Mouse (Mus musculus) neural tube, embryonic 15.5 days (tissue): ENCODE results near the gene Rbm26. TPM values are rescaled to one million over a fixed set of nuclear protein-coding genes. Genes with fewer than 3 reads are reported as not detected.

Experiments used
- ATAC-seq: fragments of 200-750 bp; cut with Nextera tagmentation; 2 replicates; pipeline ENCODE4 v1.8.0; 2017; ENCODE audit warnings: mild to moderate bottlenecking, moderate TSS enrichment, moderate library complexity; ENCODE audit not compliant: low FRiP score
- H3K27ac ChIP-seq: fragments of 300-500 bp; sonication (generic); replicated peaks from 2 replicates; pipeline ENCODE4 v1.5.1; 2015; ENCODE audit warnings: mild to moderate bottlenecking, inconsistent platforms
- H3K27me3 ChIP-seq: fragments of 300-500 bp; sonication (generic); replicated peaks from 2 replicates; pipeline ENCODE4 v1.6.1; 2015; ENCODE audit warnings: inconsistent platforms
- H3K36me3 ChIP-seq: fragments of 300-500 bp; sonication (generic); 2 replicates; pipeline ENCODE4 v1.6.1; 2015; ENCODE audit warnings: inconsistent platforms
- H3K4me1 ChIP-seq: fragments of 300-500 bp; sonication (generic); 2 replicates; pipeline ENCODE4 v1.6.1; 2015; ENCODE audit warnings: inconsistent platforms
- H3K4me2 ChIP-seq: fragments of 300-500 bp; sonication (generic); 2 replicates; pipeline ENCODE4 v1.6.1; 2015; ENCODE audit warnings: inconsistent platforms, mild to moderate bottlenecking, moderate library complexity
- H3K4me3 ChIP-seq: fragments of 300-500 bp; sonication (generic); replicated peaks from 2 replicates; pipeline ENCODE4 v1.5.1; 2015; ENCODE audit warnings: mild to moderate bottlenecking, inconsistent platforms
- H3K9ac ChIP-seq: fragments of 300-500 bp; sonication (generic); replicated peaks from 2 replicates; pipeline ENCODE4 v1.6.1; 2015; ENCODE audit warnings: mild to moderate bottlenecking, inconsistent platforms
- H3K9me3 ChIP-seq: fragments of 300-500 bp; sonication (generic); replicated peaks from 2 replicates; pipeline ENCODE4 v1.6.1; 2016; ENCODE audit warnings: inconsistent platforms
- WGBS: fragments of 180-500 bp; shearing (Covaris S2); methylation state at CpG from one replicate; pipeline ENCODE4 v1.1.7; 2015; ENCODE audit warnings: mixed read lengths; 5-methylcytosine and 5-hydroxymethylcytosine counted together
- polyA plus RNA-seq: library from polyadenylated mRNA; unstranded; fragments of >200 nt; fragmentation: Nextera tagmentation; extraction: Ambion mirVana; gene quantifications from 2 replicates; pipeline ENCODE4 v1.2.1, GENCODE M21; 2015

The Rbm26 gene
- polyA plus RNA-seq, 1 experiment from 2014 or later, result 30.4 TPM

GRCm38 (mm10) chr14:105167181-105167580 lies 9.9 kb downstream of the Rbm26 start:
- ATAC-seq, result no peak
- H3K27ac ChIP-seq, result no peak overlapping the region
- H3K4me3 ChIP-seq, result no peak overlapping the region
- H3K4me1 ChIP-seq, result peaks cover 9% of the 10 kb centered on the region
- no peaks in the 10 kb centered on the region for H3K36me3 ChIP-seq
- no peak overlapping the region for H3K9ac ChIP-seq
- WGBS, result 96% methylated on average over 1 of the region's 1 CpGs
- no peaks in the 10 kb centered on the region for H3K27me3 ChIP-seq
- H3K4me2 ChIP-seq, result no peak overlapping the region
- no peaks in the 10 kb centered on the region for H3K9me3 ChIP-seq

GRCm38 (mm10) chr14:105164793-105165192 lies 12.3 kb downstream of the Rbm26 start:
- ATAC-seq, result no peak
- H3K4me1 ChIP-seq, result peaks cover 8% of the 10 kb centered on the region; the same call in 1 of the 2 replicates
- no peaks in the 10 kb centered on the region for H3K9me3 ChIP-seq
- 62% methylated on average over 4 of the region's 4 CpGs for WGBS
- H3K36me3 ChIP-seq, result no peaks in the 10 kb centered on the region
- no peak overlapping the region for H3K9ac ChIP-seq
- H3K4me3 ChIP-seq, result no peak overlapping the region
- no peaks in the 10 kb centered on the region for H3K27me3 ChIP-seq
- H3K4me2 ChIP-seq, result no peak overlapping the region
- H3K27ac ChIP-seq, result no peak overlapping the region

GRCm38 (mm10) chr14:105161334-105161733 lies 15.8 kb downstream of the Rbm26 start:
- no peak for ATAC-seq
- peaks cover 9% of the 10 kb centered on the region; the same call in 1 of the 2 replicates for H3K36me3 ChIP-seq
- WGBS, result 90% methylated on average over 1 of the region's 1 CpGs

GRCm38 (mm10) chr14:105158526-105158925 lies 18.6 kb downstream of the Rbm26 start:
- Histone ChIP-seq H3K9ac (no peak overlapping the region), H3K9me3 (no peaks in the 10 kb centered on the region), H3K4me3 (no peak overlapping the region), H3K27me3 (no peaks in the 10 kb centered on the region), H3K27ac (no peak overlapping the region), H3K4me2 (no peak overlapping the region), H3K36me3 (peaks cover 11% of the 10 kb centered on the region; the same call in 1 of the 2 replicates), H3K4me1 (peaks cover 8% of the 10 kb centered on the region; the same call in 1 of the 2 replicates)
- WGBS, result 11% methylated on average over 2 of the region's 2 CpGs
- ATAC-seq, result no peak

More at GRCm38 (mm10) chr14:105161334-105161733, 15.8 kb downstream of the Rbm26 start:
- Histone ChIP-seq H3K27ac (no peak overlapping the region), H3K4me1 (peaks cover 8% of the 10 kb centered on the region; the same call in 1 of the 2 replicates), H3K27me3 (no peaks in the 10 kb centered on the region), H3K9ac (no peak overlapping the region), H3K4me3 (no peak overlapping the region), H3K4me2 (no peak overlapping the region), H3K9me3 (no peaks in the 10 kb centered on the region)

GRCm38 (mm10) chr14:105134076-105134475 lies 43.1 kb downstream of the Rbm26 start:
- WGBS, result 91% methylated on average over 3 of the region's 3 CpGs
- no peaks in the 10 kb centered on the region for H3K27me3 ChIP-seq
- H3K4me3 ChIP-seq, result no peak overlapping the region
- no peak overlapping the region for H3K4me2 ChIP-seq
- peaks cover 11% of the 10 kb centered on the region; the same call in 1 of the 2 replicates for H3K36me3 ChIP-seq
- H3K27ac ChIP-seq, result no peak overlapping the region
- ATAC-seq, result no peak
- H3K9me3 ChIP-seq, result no peaks in the 10 kb centered on the region
- H3K9ac ChIP-seq, result no peak overlapping the region
- no peaks in the 10 kb centered on the region for H3K4me1 ChIP-seq

GRCm38 (mm10) chr14:105127715-105128385 lies 49.3 kb downstream of the Rbm26 start:
- H3K27ac ChIP-seq, result no peak overlapping the region
- ATAC-seq, result no peak
- H3K9ac ChIP-seq, result no peak overlapping the region
- H3K4me3 ChIP-seq, result no peak overlapping the region
- H3K4me2 ChIP-seq, result no peak overlapping the region
- H3K36me3 ChIP-seq, result peaks cover 23% of the 10 kb centered on the region
- WGBS, result 79% methylated on average over 3 of the region's 4 CpGs
- no peaks in the 10 kb centered on the region for H3K27me3 ChIP-seq
- no peaks in the 10 kb centered on the region for H3K9me3 ChIP-seq
- H3K4me1 ChIP-seq, result no peaks in the 10 kb centered on the region

- no peak for ATAC-seq
- peaks cover 32% of the 10 kb centered on the region for H3K36me3 ChIP-seq
- H3K4me2 ChIP-seq, result no peak overlapping the region
- no peak overlapping the region for H3K27ac ChIP-seq
- H3K27me3 ChIP-seq, result no peaks in the 10 kb centered on the region
- no peaks in the 10 kb centered on the region for H3K9me3 ChIP-seq
- WGBS, result 95% methylated on average over 9 of the region's 9 CpGs
- no peak overlapping the region for H3K9ac ChIP-seq
- H3K4me3 ChIP-seq, result no peak overlapping the region
- no peaks in the 10 kb centered on the region for H3K4me1 ChIP-seq
Measured at GRCm38 (mm10) chr14:105124513-105124912, 52.6 kb downstream of the Rbm26 start.

GRCm38 (mm10) chr14:105115402-105115801 lies 61.7 kb downstream of the Rbm26 start:
- H3K36me3 ChIP-seq, result peaks cover 25% of the 10 kb centered on the region
- WGBS, result 40% methylated on average over 2 of the region's 2 CpGs

GRCm38 (mm10) chr14:105106252-105106651 lies 70.9 kb downstream of the Rbm26 start:
- Histone ChIP-seq H3K4me2 (no peak overlapping the region), H3K4me1 (no peaks in the 10 kb centered on the region), H3K4me3 (no peak overlapping the region), H3K9ac (no peak overlapping the region), H3K27ac (no peak overlapping the region), H3K36me3 (no peaks in the 10 kb centered on the region; the same call in 1 of the 2 replicates), H3K9me3 (no peaks in the 10 kb centered on the region), H3K27me3 (no peaks in the 10 kb centered on the region)
- WGBS, result 97% methylated on average over 2 of the region's 2 CpGs
- ATAC-seq, result no peak

More at GRCm38 (mm10) chr14:105115402-105115801, 61.7 kb downstream of the Rbm26 start:
- Histone ChIP-seq H3K9me3 (no peaks in the 10 kb centered on the region), H3K9ac (no peak overlapping the region), H3K27ac (no peak overlapping the region), H3K27me3 (no peaks in the 10 kb centered on the region), H3K4me3 (no peak overlapping the region), H3K4me2 (no peak overlapping the region), H3K4me1 (no peaks in the 10 kb centered on the region)
- ATAC-seq, result no peak

- ATAC-seq, result peak; percentile 45; the same call in 1 of the 2 replicates
- 75% methylated on average over 7 of the region's 7 CpGs for WGBS
Measured at GRCm38 (mm10) chr14:105098861-105099260, 78.3 kb downstream of the Rbm26 start.

GRCm38 (mm10) chr14:105096221-105096620 lies 80.9 kb downstream of the Rbm26 start:
- H3K36me3 ChIP-seq, result no peaks in the 10 kb centered on the region
- no peak overlapping the region for H3K4me3 ChIP-seq
- no peak for ATAC-seq
- no peak overlapping the region for H3K4me2 ChIP-seq
- H3K9ac ChIP-seq, result no peak overlapping the region
- no peaks in the 10 kb centered on the region for H3K4me1 ChIP-seq
- H3K27ac ChIP-seq, result no peak overlapping the region
- 52% methylated on average over 3 of the region's 3 CpGs for WGBS
- H3K9me3 ChIP-seq, result no peaks in the 10 kb centered on the region
- no peaks in the 10 kb centered on the region for H3K27me3 ChIP-seq

More at GRCm38 (mm10) chr14:105098861-105099260, 78.3 kb downstream of the Rbm26 start:
- no peaks in the 10 kb centered on the region for H3K9me3 ChIP-seq
- H3K4me2 ChIP-seq, result no peak overlapping the region
- no peak overlapping the region for H3K9ac ChIP-seq
- H3K27me3 ChIP-seq, result no peaks in the 10 kb centered on the region
- no peaks in the 10 kb centered on the region for H3K4me1 ChIP-seq
- no peaks in the 10 kb centered on the region for H3K36me3 ChIP-seq
- H3K27ac ChIP-seq, result no peak overlapping the region
- H3K4me3 ChIP-seq, result no peak overlapping the region

- no peak overlapping the region for H3K4me2 ChIP-seq
- H3K36me3 ChIP-seq, result no peaks in the 10 kb centered on the region
- ATAC-seq, result no peak
- H3K27me3 ChIP-seq, result no peaks in the 10 kb centered on the region
- H3K27ac ChIP-seq, result no peak overlapping the region
- no peaks in the 10 kb centered on the region for H3K4me1 ChIP-seq
- no peak overlapping the region for H3K9ac ChIP-seq
- WGBS, result 88% methylated on average over 4 of the region's 4 CpGs
- H3K9me3 ChIP-seq, result no peaks in the 10 kb centered on the region
- no peak overlapping the region for H3K4me3 ChIP-seq
Measured at GRCm38 (mm10) chr14:105087001-105087400, 90.1 kb downstream of the Rbm26 start.
